In the genomic region with DNA sequence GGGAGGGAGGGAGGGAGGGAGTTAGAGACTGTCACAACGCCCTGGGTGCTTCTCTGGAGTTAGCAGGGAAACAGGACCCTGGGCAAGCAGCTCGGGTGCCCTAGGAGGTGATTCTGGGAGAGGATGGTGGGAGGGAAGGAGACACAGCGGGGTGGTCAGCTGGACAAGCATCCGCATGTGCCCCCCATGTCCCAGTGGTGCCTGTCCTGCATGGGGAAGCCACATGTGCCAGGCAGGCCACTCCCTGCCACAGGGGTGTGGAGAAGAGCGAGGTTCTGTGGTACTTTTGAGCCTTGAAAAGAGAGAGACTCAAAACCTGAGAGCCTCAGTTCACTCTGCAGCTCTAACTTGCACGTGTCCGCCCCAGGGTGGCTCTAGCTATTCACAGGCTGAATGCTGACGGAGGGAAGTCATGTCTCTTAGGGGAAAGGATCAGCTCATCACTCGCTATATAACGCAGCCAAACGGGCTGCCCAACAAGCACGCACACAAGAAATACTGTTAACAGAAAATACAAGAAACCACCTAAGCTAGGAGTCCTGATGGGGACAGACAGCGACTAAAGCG, we compare ENCODE assay signal across 16 mouse cellular contexts. TPM values are rescaled to one million over a fixed set of nuclear protein-coding genes. Genes with fewer than 3 reads are reported as not detected.
DNase-seq lines count a peak whose midpoint lies in the region; ATAC-seq and TF ChIP-seq lines count a peak whose summit lies in the region.
"Had no signal": no experiment of that assay in that cellular context is flagged by ENCODE, and none has a peak within 500 bp of the region (broad histone marks: within the 10 kb centered on the region; RNA-seq: fewer than 3 reads in every experiment).

No protein-coding gene starts in this region.

- 0 out of 2 replicates have a peak overlapping the region, but pooled peaks have one; percentile 20 for H3K27ac ChIP-seq in forebrain, embryonic 10.5 days
- H3K27ac ChIP-seq in forebrain, embryonic 16.5 days (ENCODE audit: low read length): no peak overlapping the region
- 0 out of 2 replicates have a peak overlapping the region, but pooled peaks have one; percentile 24 for H3K27ac ChIP-seq in hindbrain, embryonic 13.5 days
- H3K27ac ChIP-seq in hindbrain, embryonic 16.5 days (ENCODE audit: low read depth, low read length): no peak overlapping the region
- peak overlapping the region; percentile 81 for H3K27ac ChIP-seq in embryonic facial prominence, embryonic 13.5 days
- H3K27ac ChIP-seq: liver, embryonic 12.5 days; midbrain, embryonic 10.5 days had no signal

- no peak overlapping the region for H3K4me2 ChIP-seq in forebrain, embryonic 16.5 days (ENCODE audit: low read length)
- no peak overlapping the region for H3K4me2 ChIP-seq in hindbrain, embryonic 13.5 days
- H3K4me2 ChIP-seq in hindbrain, embryonic 16.5 days (ENCODE audit: low read length): no peak overlapping the region
- 0 out of 2 replicates have a peak overlapping the region, but pooled peaks have one; percentile 14 for H3K4me2 ChIP-seq in embryonic facial prominence, embryonic 13.5 days
- H3K4me2 ChIP-seq: liver, embryonic 12.5 days; lung, embryonic 14.5 days had no signal

- no peak overlapping the region for H3K9ac ChIP-seq in forebrain, embryonic 16.5 days (replicated peaks; ENCODE audit: low read depth, low read length)
- H3K9ac ChIP-seq in hindbrain, embryonic 13.5 days: no peak overlapping the region
- H3K9ac ChIP-seq in hindbrain, embryonic 16.5 days (ENCODE audit: low read depth, low read length): no peak overlapping the region
- H3K9ac ChIP-seq in embryonic facial prominence, embryonic 13.5 days: 0 out of 2 replicates have a peak overlapping the region, but pooled peaks have one; percentile 22
- H3K9ac ChIP-seq: liver, embryonic 12.5 days; lung, embryonic 14.5 days had no signal

- no peaks in the 10 kb centered on the region for H3K27me3 ChIP-seq in forebrain, embryonic 10.5 days (ENCODE audit: poor library complexity, severe bottlenecking)
- H3K27me3 ChIP-seq in forebrain, embryonic 16.5 days (replicated peaks; ENCODE audit: control insufficient read depth, insufficient read depth, low read length): no peaks in the 10 kb centered on the region
- H3K27me3 ChIP-seq in hindbrain, embryonic 13.5 days: no peaks in the 10 kb centered on the region
- H3K27me3 ChIP-seq in hindbrain, embryonic 16.5 days (replicated peaks; ENCODE audit: control insufficient read depth, insufficient read depth, low read length): no peaks in the 10 kb centered on the region
- H3K27me3 ChIP-seq in E14TG2a.4 (ENCODE audit: insufficient read depth, low read length): no peaks in the 10 kb centered on the region
- no peaks in the 10 kb centered on the region for H3K27me3 ChIP-seq in embryonic facial prominence, embryonic 13.5 days
- H3K27me3 ChIP-seq: liver, embryonic 12.5 days had no signal

- no peak for TF ChIP-seq CTCF in E14TG2a.4 (conservative IDR thresholded peaks at IDR 0.05; ENCODE audit: low read length)

- H3K36me3 ChIP-seq in forebrain, embryonic 10.5 days (replicated peaks): peaks cover 77% of the 10 kb centered on the region
- peaks cover 24% of the 10 kb centered on the region for H3K36me3 ChIP-seq in forebrain, embryonic 16.5 days (ENCODE audit: control insufficient read depth, insufficient read depth)
- H3K36me3 ChIP-seq in hindbrain, embryonic 13.5 days: peaks cover 80% of the 10 kb centered on the region
- peaks cover 31% of the 10 kb centered on the region for H3K36me3 ChIP-seq in hindbrain, embryonic 16.5 days (ENCODE audit: control insufficient read depth, insufficient read depth, low read length)
- peaks cover 64% of the 10 kb centered on the region for H3K36me3 ChIP-seq in E14TG2a.4 (ENCODE audit: insufficient read depth, low read length)
- peaks cover 73% of the 10 kb centered on the region for H3K36me3 ChIP-seq in embryonic facial prominence, embryonic 13.5 days

- no peak for DNase-seq in forebrain, embryonic 10.5 days (ENCODE audit: extremely low spot score, low spot score)
- no peak for DNase-seq in cerebellum, adult 18-20 months
- no peak for DNase-seq in kidney, adult 8-10 months
- DNase-seq: kidney, postnatal 4 days; layer of hippocampus, postnatal 36 days; lung, embryonic 14.5 days; right cerebral cortex, postnatal 4 days; thymus, postnatal 14 days had no signal

- H3K9me3 ChIP-seq in forebrain, embryonic 10.5 days: no peaks in the 10 kb centered on the region
- H3K9me3 ChIP-seq in forebrain, embryonic 16.5 days (ENCODE audit: control insufficient read depth, low read length): no peaks in the 10 kb centered on the region
- H3K9me3 ChIP-seq in hindbrain, embryonic 13.5 days: no peaks in the 10 kb centered on the region
- no peaks in the 10 kb centered on the region for H3K9me3 ChIP-seq in hindbrain, embryonic 16.5 days (ENCODE audit: control insufficient read depth, low read length)
- H3K9me3 ChIP-seq in E14TG2a.4 (ENCODE audit: low read length): no peaks in the 10 kb centered on the region
- no peaks in the 10 kb centered on the region for H3K9me3 ChIP-seq in embryonic facial prominence, embryonic 13.5 days
- H3K9me3 ChIP-seq: liver, embryonic 12.5 days; midbrain, embryonic 10.5 days had no signal

- ATAC-seq in forebrain, embryonic 16.5 days: no peak
- ATAC-seq in hindbrain, embryonic 13.5 days (ENCODE audit: low FRiP score): no peak
- no peak for ATAC-seq in hindbrain, embryonic 16.5 days
- ATAC-seq in embryonic facial prominence, embryonic 13.5 days (ENCODE audit: insufficient number of reproducible peaks, insufficient read depth, low FRiP score, low TSS enrichment, low read depth): no peak
- ATAC-seq: liver, embryonic 12.5 days had no signal

- peaks cover 47% of the 10 kb centered on the region for H3K4me1 ChIP-seq in forebrain, embryonic 10.5 days
- H3K4me1 ChIP-seq in forebrain, embryonic 16.5 days (replicated peaks; ENCODE audit: control insufficient read depth, insufficient read depth, low read length): peaks cover 9% of the 10 kb centered on the region; the same call in 1 of the 2 replicates
- H3K4me1 ChIP-seq in hindbrain, embryonic 13.5 days (replicated peaks): peaks cover 10% of the 10 kb centered on the region; the same call in 1 of the 2 replicates
- H3K4me1 ChIP-seq in hindbrain, embryonic 16.5 days (ENCODE audit: control insufficient read depth, insufficient read depth, low read depth, low read length): peaks cover 5% of the 10 kb centered on the region; the same call in 1 of the 2 replicates
- H3K4me1 ChIP-seq in E14TG2a.4 (replicated peaks; ENCODE audit: low read depth, low read length): peaks cover 84% of the 10 kb centered on the region
- peaks cover 26% of the 10 kb centered on the region for H3K4me1 ChIP-seq in embryonic facial prominence, embryonic 13.5 days
- H3K4me1 ChIP-seq: liver, embryonic 12.5 days; midbrain, embryonic 10.5 days had no signal

- WGBS in forebrain, embryonic 10.5 days: 67% methylated on average over 14 of the region's 14 CpGs
- 54% methylated on average over 14 of the region's 14 CpGs for WGBS in forebrain, embryonic 16.5 days
- 58% methylated on average over 14 of the region's 14 CpGs for WGBS in hindbrain, embryonic 13.5 days
- WGBS in hindbrain, embryonic 16.5 days: 55% methylated on average over 14 of the region's 14 CpGs
- WGBS in embryonic facial prominence, embryonic 13.5 days: 71% methylated on average over 14 of the region's 14 CpGs

- H3K4me3 ChIP-seq in forebrain, embryonic 10.5 days: no peak overlapping the region
- H3K4me3 ChIP-seq in forebrain, embryonic 16.5 days (replicated peaks; ENCODE audit: low read length): no peak overlapping the region
- H3K4me3 ChIP-seq in hindbrain, embryonic 13.5 days: no peak overlapping the region
- no peak overlapping the region for H3K4me3 ChIP-seq in hindbrain, embryonic 16.5 days (ENCODE audit: low read length)
- H3K4me3 ChIP-seq in E14TG2a.4 (replicated peaks; ENCODE audit: low read length): peak overlapping the region; percentile 78
- H3K4me3 ChIP-seq in embryonic facial prominence, embryonic 13.5 days: no peak overlapping the region
- H3K4me3 ChIP-seq: liver, embryonic 12.5 days; midbrain, embryonic 10.5 days had no signal

RNA-seq across cellular contexts. Expression of a gene that starts 28.9 kb away (rescaled TPM):
- 0.20 and 0.27 TPM in 2 replicates for polyA plus RNA-seq in forebrain, embryonic 10.5 days (2016; fragmentation: Nextera tagmentation; extraction: Ambion mirVana)
- polyA plus RNA-seq in forebrain, embryonic 16.5 days (2015; fragmentation: Nextera tagmentation; extraction: Ambion mirVana): 0.91 TPM in 1 of 2 replicates, not detected in the other
- polyA plus RNA-seq in hindbrain, embryonic 13.5 days (2015; fragmentation: Nextera tagmentation; extraction: Ambion mirVana): 0.44 and 0.62 TPM in 2 replicates
- 0.71 and 0.81 TPM in 2 replicates for polyA plus RNA-seq in hindbrain, embryonic 16.5 days (2015; fragmentation: Nextera tagmentation; extraction: Ambion mirVana)
- 1.7 and 2.5 TPM in 2 replicates for polyA plus RNA-seq in embryonic facial prominence, embryonic 13.5 days (2015; fragmentation: Nextera tagmentation; extraction: Ambion mirVana)

RNA-seq across cellular contexts. Expression of a gene that starts 34.8 kb away (rescaled TPM):
- 0.10 TPM in 1 of 2 replicates, not detected in the other for polyA plus RNA-seq in forebrain, embryonic 10.5 days (2016; fragmentation: Nextera tagmentation; extraction: Ambion mirVana)
- not detected in 2 replicates for polyA plus RNA-seq in forebrain, embryonic 16.5 days (2015; fragmentation: Nextera tagmentation; extraction: Ambion mirVana)
- not detected in 2 replicates for polyA plus RNA-seq in hindbrain, embryonic 13.5 days (2015; fragmentation: Nextera tagmentation; extraction: Ambion mirVana)
- polyA plus RNA-seq in hindbrain, embryonic 16.5 days (2015; fragmentation: Nextera tagmentation; extraction: Ambion mirVana): not detected in 2 replicates
- 0.22 and 0.45 TPM in 2 replicates for polyA plus RNA-seq in embryonic facial prominence, embryonic 13.5 days (2015; fragmentation: Nextera tagmentation; extraction: Ambion mirVana)
- polyA plus RNA-seq: kidney, embryonic 14.5 days; midbrain, embryonic 10.5 days had no signal

Comparison
In these comparisons a context has a peak if more than half of its experiments do, and no peak if none do; other contexts are left out.
1. H3K27ac ChIP-seq: peak in forebrain, embryonic 10.5 days (single experiment), hindbrain, embryonic 13.5 days (single experiment) and embryonic facial prominence, embryonic 13.5 days (single experiment); none in forebrain, embryonic 16.5 days (single experiment) and hindbrain, embryonic 16.5 days (single experiment).